Mouse (Mus musculus): ENCODE results near the gene Spata16. TPM values are rescaled to one million over a fixed set of nuclear protein-coding genes. Genes with fewer than 3 reads are reported as not detected.
A peak's percentile ranks its signal among the peaks of the same experiment; 100 is the strongest.

The Spata16 gene
- polyA plus RNA-seq, 1 experiment from 2014 or later, result not detected

DNA sequence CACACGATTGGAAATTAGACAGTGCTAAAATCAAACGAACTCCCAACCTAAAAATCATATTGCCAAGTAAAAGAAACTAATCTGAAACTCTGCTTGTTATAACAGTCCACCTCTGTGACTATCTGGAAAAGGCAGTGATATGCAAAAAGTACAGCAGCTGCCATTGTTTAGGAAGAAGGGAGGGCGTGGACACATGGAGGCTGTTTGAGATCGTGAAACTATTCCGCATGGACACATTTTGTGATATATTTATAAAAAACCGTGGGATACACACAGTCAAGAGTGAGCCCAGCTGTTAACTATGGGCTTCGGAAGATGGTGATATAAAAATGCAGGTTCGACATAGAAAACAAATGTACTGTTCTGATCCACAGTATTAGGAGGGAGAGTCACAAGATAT is 176.9 kb downstream of the Spata16 start:
- Histone ChIP-seq H3K9me3 (ENCODE audit: control insufficient read depth, low read length) (no peaks in the 10 kb centered on the region), H3K36me3 (ENCODE audit: control insufficient read depth, insufficient read depth, low read length) (no peaks in the 10 kb centered on the region), H3K4me3 (ENCODE audit: low read depth, low read length) (no peak overlapping the region), H3K9ac (ENCODE audit: low read length) (no peak overlapping the region), H3K4me2 (ENCODE audit: low read depth, low read length, severe bottlenecking) (no peak overlapping the region), H3K27ac (ENCODE audit: low read depth, low read length) (no peak overlapping the region), H3K27me3 (ENCODE audit: control insufficient read depth, insufficient read depth, low read length) (no peaks in the 10 kb centered on the region), H3K4me1 (replicated peaks; ENCODE audit: control insufficient read depth, insufficient read depth, low read length) (no peaks in the 10 kb centered on the region)
- WGBS, result 94% methylated on average over 8 of the region's 8 CpGs
- DNase-seq (ENCODE audit: low spot score) (no peak), ATAC-seq (replicated peaks; ENCODE audit: low FRiP score) (no peak)

DNA sequence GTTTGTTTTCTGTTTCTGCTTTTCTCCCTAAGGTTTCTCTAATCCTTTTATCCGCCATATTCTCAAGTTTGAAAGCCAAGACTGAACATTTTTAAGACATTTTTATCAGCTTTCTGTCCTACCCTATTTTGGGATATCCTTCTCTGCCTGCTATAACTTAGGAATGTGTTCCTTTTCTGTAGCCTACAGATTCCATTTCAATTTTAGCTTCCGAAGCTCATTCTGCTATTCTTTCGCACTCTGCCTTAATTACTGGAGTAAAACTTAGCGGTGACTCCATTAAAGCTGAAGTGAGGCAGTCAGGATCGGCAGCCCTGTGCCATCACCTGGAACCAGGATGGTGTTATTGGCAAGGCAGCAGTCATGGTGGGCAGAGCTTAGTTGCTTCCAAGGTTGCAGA is 178.3 kb downstream of the Spata16 start:
- no peak for ATAC-seq (replicated peaks; ENCODE audit: low FRiP score)

DNA sequence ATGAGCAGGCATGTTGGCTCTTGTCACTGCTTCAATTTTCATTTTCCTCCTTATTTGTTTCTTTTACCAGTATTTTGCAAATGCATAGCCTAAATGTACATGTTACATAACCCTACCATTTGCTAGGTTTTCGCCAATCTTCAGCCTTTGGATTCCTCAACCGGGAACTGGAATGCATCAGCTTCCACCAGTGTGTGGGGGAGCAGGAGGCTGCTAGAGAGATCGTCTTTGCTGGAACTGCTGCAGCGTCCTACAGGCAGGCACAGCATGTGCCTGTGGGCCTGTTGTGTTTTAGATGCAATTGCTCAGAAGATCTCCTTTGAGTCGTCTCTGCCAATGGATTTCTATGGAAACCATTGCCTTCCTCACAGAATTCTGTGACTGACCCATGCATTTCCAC is 182.0 kb downstream of the Spata16 start:
- H3K4me2 ChIP-seq (ENCODE audit: low read depth, low read length, severe bottlenecking), result no peak overlapping the region
- H3K36me3 ChIP-seq (ENCODE audit: control insufficient read depth, insufficient read depth, low read length), result no peaks in the 10 kb centered on the region
- 52% methylated on average over 5 of the region's 5 CpGs for WGBS
- no peak overlapping the region for H3K4me3 ChIP-seq (ENCODE audit: low read depth, low read length)
- no peak overlapping the region for H3K9ac ChIP-seq (ENCODE audit: low read length)
- no peak for ATAC-seq (replicated peaks; ENCODE audit: low FRiP score)
- no peaks in the 10 kb centered on the region for H3K4me1 ChIP-seq (replicated peaks; ENCODE audit: control insufficient read depth, insufficient read depth, low read length)
- DNase-seq (ENCODE audit: low spot score), result no peak
- no peak overlapping the region for H3K27ac ChIP-seq (ENCODE audit: low read depth, low read length)
- H3K9me3 ChIP-seq (ENCODE audit: control insufficient read depth, low read length), result no peaks in the 10 kb centered on the region
- H3K27me3 ChIP-seq (ENCODE audit: control insufficient read depth, insufficient read depth, low read length), result no peaks in the 10 kb centered on the region

More for the DNA sequence above, 178.3 kb downstream of the Spata16 start:
- no peaks in the 10 kb centered on the region for H3K27me3 ChIP-seq (ENCODE audit: control insufficient read depth, insufficient read depth, low read length)
- no peak overlapping the region for H3K4me3 ChIP-seq (ENCODE audit: low read depth, low read length)
- WGBS, result 95% methylated on average over 5 of the region's 5 CpGs
- H3K9ac ChIP-seq (ENCODE audit: low read length), result no peak overlapping the region
- H3K4me2 ChIP-seq (ENCODE audit: low read depth, low read length, severe bottlenecking), result no peak overlapping the region
- no peak for DNase-seq (ENCODE audit: low spot score)
- H3K9me3 ChIP-seq (ENCODE audit: control insufficient read depth, low read length), result no peaks in the 10 kb centered on the region
- H3K27ac ChIP-seq (ENCODE audit: low read depth, low read length), result no peak overlapping the region
- no peaks in the 10 kb centered on the region for H3K4me1 ChIP-seq (replicated peaks; ENCODE audit: control insufficient read depth, insufficient read depth, low read length)
- no peaks in the 10 kb centered on the region for H3K36me3 ChIP-seq (ENCODE audit: control insufficient read depth, insufficient read depth, low read length)

GRCm38 (mm10) chr3:26826958-26827839 is 189.8 kb downstream of the Spata16 start:
- ATAC-seq (replicated peaks; ENCODE audit: low FRiP score) (0 out of 2 replicates have a peak, but pooled peaks have one; percentile 56), DNase-seq (ENCODE audit: low spot score) (no peak)
- Histone ChIP-seq H3K9me3 (ENCODE audit: control insufficient read depth, low read length) (no peaks in the 10 kb centered on the region), H3K36me3 (ENCODE audit: control insufficient read depth, insufficient read depth, low read length) (no peaks in the 10 kb centered on the region), H3K9ac (ENCODE audit: low read length) (no peak overlapping the region), H3K4me1 (replicated peaks; ENCODE audit: control insufficient read depth, insufficient read depth, low read length) (0 out of 2 replicates have a peak, but pooled peaks cover 3% of the 10 kb centered on the region), H3K27ac (ENCODE audit: low read depth, low read length) (no peak overlapping the region), H3K27me3 (ENCODE audit: control insufficient read depth, insufficient read depth, low read length) (no peaks in the 10 kb centered on the region), H3K4me2 (ENCODE audit: low read depth, low read length, severe bottlenecking) (no peak overlapping the region), H3K4me3 (ENCODE audit: low read depth, low read length) (no peak overlapping the region)
- 81% methylated on average over 7 of the region's 7 CpGs for WGBS

GRCm38 (mm10) chr3:26832954-26833353 is 195.5 kb downstream of the Spata16 start:
- whole genome bisulfite sequencing, result 94% methylated on average over 5 of the region's 5 CpGs
- Histone ChIP-seq H3K27me3 (ENCODE audit: control insufficient read depth, insufficient read depth, low read length) (no peaks in the 10 kb centered on the region), H3K4me2 (ENCODE audit: low read depth, low read length, severe bottlenecking) (no peak overlapping the region), H3K27ac (ENCODE audit: low read depth, low read length) (no peak overlapping the region), H3K36me3 (ENCODE audit: control insufficient read depth, insufficient read depth, low read length) (no peaks in the 10 kb centered on the region), H3K4me1 (replicated peaks; ENCODE audit: control insufficient read depth, insufficient read depth, low read length) (peaks cover 3% of the 10 kb centered on the region; the same call in 1 of the 2 replicates), H3K9ac (ENCODE audit: low read length) (no peak overlapping the region), H3K4me3 (ENCODE audit: low read depth, low read length) (no peak overlapping the region), H3K9me3 (ENCODE audit: control insufficient read depth, low read length) (no peaks in the 10 kb centered on the region)
- ATAC-seq (replicated peaks; ENCODE audit: low FRiP score) (no peak), DNase-seq (ENCODE audit: low spot score) (no peak)

- Histone ChIP-seq H3K4me2 (ENCODE audit: low read depth, low read length, severe bottlenecking) (no peak overlapping the region), H3K36me3 (ENCODE audit: control insufficient read depth, insufficient read depth, low read length) (no peaks in the 10 kb centered on the region), H3K4me3 (ENCODE audit: low read depth, low read length) (no peak overlapping the region), H3K27ac (ENCODE audit: low read depth, low read length) (no peak overlapping the region), H3K27me3 (ENCODE audit: control insufficient read depth, insufficient read depth, low read length) (no peaks in the 10 kb centered on the region), H3K9ac (ENCODE audit: low read length) (no peak overlapping the region; the same call in 1 of the 2 replicates), H3K4me1 (replicated peaks; ENCODE audit: control insufficient read depth, insufficient read depth, low read length) (peaks cover 3% of the 10 kb centered on the region; the same call in 1 of the 2 replicates), H3K9me3 (ENCODE audit: control insufficient read depth, low read length) (no peaks in the 10 kb centered on the region)
- DNase-seq (ENCODE audit: low spot score) (peak; percentile 59), ATAC-seq (replicated peaks; ENCODE audit: low FRiP score) (peak; percentile 60)
- WGBS, result 62% methylated on average over 21 of the region's 21 CpGs
Observed at GRCm38 (mm10) chr3:26834178-26835050, 197.0 kb downstream of the Spata16 start.

DNA sequence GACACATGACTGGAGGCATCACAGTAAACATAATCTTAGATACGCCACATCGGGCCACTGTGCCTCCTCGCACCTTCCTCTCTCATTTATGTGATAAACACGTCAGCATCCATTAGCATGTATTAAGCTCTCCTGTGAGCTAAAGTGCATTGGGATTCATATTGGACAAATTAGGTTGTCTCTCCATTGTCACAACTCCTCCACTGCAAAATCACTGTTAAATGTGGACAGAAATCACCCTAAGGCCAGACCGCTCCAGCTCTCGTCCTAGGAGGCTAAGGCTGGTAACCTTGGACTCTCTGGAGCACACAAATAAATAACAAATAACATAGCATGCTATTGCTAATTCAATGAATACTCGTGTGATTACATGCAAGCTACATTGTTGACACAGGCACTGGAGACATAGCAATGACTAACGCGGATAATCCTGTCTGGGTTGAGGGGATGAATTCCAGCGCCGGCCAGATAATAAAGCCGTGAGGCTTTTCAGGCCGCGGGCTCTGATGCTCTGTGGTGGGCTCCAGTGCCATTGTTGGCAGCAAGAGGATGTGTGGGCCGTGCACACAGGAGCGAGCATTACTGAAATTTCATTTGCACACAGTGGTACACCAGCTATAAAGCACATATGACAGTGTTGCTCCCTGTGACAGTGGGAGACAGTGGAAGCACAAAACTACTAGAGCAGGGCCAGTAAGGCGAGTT is 197.8 kb downstream of the Spata16 start:
- H3K4me1 ChIP-seq (replicated peaks; ENCODE audit: control insufficient read depth, insufficient read depth, low read length), result peaks cover 3% of the 10 kb centered on the region; the same call in 1 of the 2 replicates
- no peaks in the 10 kb centered on the region for H3K9me3 ChIP-seq (ENCODE audit: control insufficient read depth, low read length)
- H3K36me3 ChIP-seq (ENCODE audit: control insufficient read depth, insufficient read depth, low read length), result no peaks in the 10 kb centered on the region
- H3K9ac ChIP-seq (ENCODE audit: low read length), result no peak overlapping the region
- WGBS, result 74% methylated on average over 17 of the region's 17 CpGs
- no peak overlapping the region for H3K4me2 ChIP-seq (ENCODE audit: low read depth, low read length, severe bottlenecking)
- H3K27ac ChIP-seq (ENCODE audit: low read depth, low read length), result no peak overlapping the region
- peak; percentile 58 for ATAC-seq (replicated peaks; ENCODE audit: low FRiP score)
- DNase-seq (ENCODE audit: low spot score), result no peak
- H3K4me3 ChIP-seq (ENCODE audit: low read depth, low read length), result no peak overlapping the region
- H3K27me3 ChIP-seq (ENCODE audit: control insufficient read depth, insufficient read depth, low read length), result no peaks in the 10 kb centered on the region

DNA sequence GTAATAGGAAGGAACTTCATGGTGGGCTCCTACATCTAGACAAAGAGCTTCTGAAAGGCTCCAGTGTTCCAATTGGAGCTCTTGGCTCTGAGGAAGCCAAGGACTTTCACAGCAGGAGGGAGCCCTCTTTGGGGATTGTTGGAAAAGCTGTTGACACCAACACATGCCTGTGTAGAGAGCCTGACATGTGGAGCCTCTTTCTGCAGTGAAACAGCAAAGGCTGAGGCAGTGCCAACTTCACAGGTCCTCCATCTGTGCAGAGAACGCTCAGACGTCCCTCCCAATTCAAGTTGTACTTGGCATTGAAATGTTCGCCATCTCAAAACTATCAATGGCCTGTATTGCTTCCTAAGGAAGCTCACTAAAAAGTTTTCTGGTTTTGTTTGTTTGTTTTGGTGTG is 207.6 kb downstream of the Spata16 start:
- no peak for ATAC-seq (replicated peaks; ENCODE audit: low FRiP score)
- H3K4me1 ChIP-seq (replicated peaks; ENCODE audit: control insufficient read depth, insufficient read depth, low read length), result no peaks in the 10 kb centered on the region
- H3K36me3 ChIP-seq (ENCODE audit: control insufficient read depth, insufficient read depth, low read length), result no peaks in the 10 kb centered on the region
- H3K4me3 ChIP-seq (ENCODE audit: low read depth, low read length), result no peak overlapping the region
- H3K27me3 ChIP-seq (ENCODE audit: control insufficient read depth, insufficient read depth, low read length), result no peaks in the 10 kb centered on the region
- H3K9me3 ChIP-seq (ENCODE audit: control insufficient read depth, low read length), result no peaks in the 10 kb centered on the region
- no peak overlapping the region for H3K9ac ChIP-seq (ENCODE audit: low read length)
- WGBS, result 89% methylated on average over 3 of the region's 3 CpGs
- H3K4me2 ChIP-seq (ENCODE audit: low read depth, low read length, severe bottlenecking), result no peak overlapping the region
- DNase-seq (ENCODE audit: low spot score), result no peak
- H3K27ac ChIP-seq (ENCODE audit: low read depth, low read length), result no peak overlapping the region
